Mouse (Mus musculus) liver, embryonic 16.5 days (tissue): ENCODE measurements around the gene Hgd. TPM values are rescaled to one million over a fixed set of nuclear protein-coding genes. Genes with fewer than 3 reads are reported as not detected.

Experiments
- ATAC-seq: fragments of 200-750 bp; cut with Nextera tagmentation; 2 replicates; pipeline ENCODE4 v1.8.0; 2017; ENCODE audit warnings: low read depth, mild to moderate bottlenecking, moderate number of reproducible peaks, moderate library complexity
- H3K27ac ChIP-seq: fragments of 300-500 bp; sonication (generic); 2 replicates; pipeline ENCODE4 v1.5.1; 2014; ENCODE audit warnings: mild to moderate bottlenecking, low read length
- H3K27me3 ChIP-seq: fragments of 300-500 bp; sonication (generic); 2 replicates; pipeline ENCODE4 v1.6.1; 2014; ENCODE audit warnings: low read depth, low read length, mixed read lengths; ENCODE audit not compliant: control insufficient read depth, insufficient read depth
- H3K36me3 ChIP-seq: fragments of 300-500 bp; sonication (generic); 2 replicates; pipeline ENCODE4 v1.6.1; 2014; ENCODE audit warnings: mild to moderate bottlenecking; ENCODE audit not compliant: control insufficient read depth, insufficient read depth
- H3K4me1 ChIP-seq: fragments of 300-500 bp; sonication (generic); 2 replicates; pipeline ENCODE4 v1.6.1; 2014; ENCODE audit warnings: low read depth, low read length, mixed read lengths; ENCODE audit not compliant: control insufficient read depth
- H3K4me2 ChIP-seq: fragments of 300-500 bp; sonication (generic); 2 replicates; pipeline ENCODE4 v1.6.1; 2014; ENCODE audit warnings: low read depth, low read length, mixed read lengths
- H3K4me3 ChIP-seq: fragments of 300-500 bp; sonication (generic); 2 replicates; pipeline ENCODE4 v1.5.1; 2014; ENCODE audit warnings: low read depth, mild to moderate bottlenecking, low read length
- H3K9ac ChIP-seq: fragments of 300-500 bp; sonication (generic); 2 replicates; pipeline ENCODE4 v1.6.1; 2014; ENCODE audit warnings: low read depth, low read length
- H3K9me3 ChIP-seq: fragments of 300-500 bp; sonication (generic); replicated peaks from 2 replicates; pipeline ENCODE4 v1.6.1; 2016; ENCODE audit warnings: low read length; ENCODE audit not compliant: control insufficient read depth
- WGBS: fragments of 180-500 bp; shearing (Covaris S2); extraction: QIAGEN DNeasy Blood & Tissue Kit; methylation state at CpG from one replicate; pipeline ENCODE4 v1.1.7; 2014; ENCODE audit not compliant: insufficient replicate concordance; 5-methylcytosine and 5-hydroxymethylcytosine counted together
- polyA plus RNA-seq: library from polyadenylated mRNA; unstranded; fragments of >200 nt; fragmentation: Nextera tagmentation; extraction: Ambion mirVana; gene quantifications from 2 replicates; pipeline ENCODE4 v1.2.1, GENCODE M21; 2015

Hgd gene
- polyA plus RNA-seq, 1 experiment from 2014 or later, result 55.1 TPM

DNA sequence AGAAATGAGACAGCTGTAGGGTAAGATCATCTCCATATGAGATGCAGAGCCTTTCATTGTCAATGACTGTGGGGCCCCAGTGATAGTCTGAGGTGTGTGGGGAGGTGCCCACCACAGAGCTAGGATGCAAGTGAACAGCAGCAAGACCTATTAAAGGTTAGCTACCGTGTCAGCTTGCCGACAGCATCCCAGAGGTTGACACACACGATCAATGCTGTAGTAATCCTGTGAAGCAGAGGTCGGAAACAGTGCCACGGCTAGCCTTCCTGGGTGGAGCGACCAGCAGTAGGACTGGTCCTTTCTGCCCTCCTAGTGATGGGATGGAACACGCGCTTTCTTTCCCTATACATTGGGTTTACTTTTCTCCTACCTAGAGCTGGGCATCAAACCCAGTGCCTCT, 65.3 kb downstream of the Hgd start:
- H3K9ac ChIP-seq, result no peak overlapping the region
- ATAC-seq, result no peak
- H3K27ac ChIP-seq, result no peak overlapping the region
- H3K4me1 ChIP-seq, result no peaks in the 10 kb centered on the region
- WGBS, result 77% methylated on average over 8 of the region's 8 CpGs
- no peaks in the 10 kb centered on the region for H3K9me3 ChIP-seq
- H3K4me2 ChIP-seq, result no peak overlapping the region
- peaks cover 17% of the 10 kb centered on the region for H3K36me3 ChIP-seq
- H3K27me3 ChIP-seq, result no peaks in the 10 kb centered on the region
- H3K4me3 ChIP-seq, result no peak overlapping the region

GRCm38 (mm10) chr16:37645799-37646198, 65.8 kb downstream of the Hgd start:
- ATAC-seq, result no peak
- peaks cover 17% of the 10 kb centered on the region for H3K36me3 ChIP-seq
- 69% methylated on average over 3 of the region's 3 CpGs for WGBS
- no peaks in the 10 kb centered on the region for H3K4me1 ChIP-seq
- H3K4me3 ChIP-seq, result no peak overlapping the region
- H3K9me3 ChIP-seq, result no peaks in the 10 kb centered on the region
- H3K4me2 ChIP-seq, result no peak overlapping the region
- H3K9ac ChIP-seq, result no peak overlapping the region
- H3K27me3 ChIP-seq, result no peaks in the 10 kb centered on the region
- no peak overlapping the region for H3K27ac ChIP-seq

GRCm38 (mm10) chr16:37647067-37647466, 67.1 kb downstream of the Hgd start:
- Histone ChIP-seq H3K27ac (no peak overlapping the region), H3K27me3 (no peaks in the 10 kb centered on the region), H3K4me3 (no peak overlapping the region), H3K4me1 (peaks cover 6% of the 10 kb centered on the region), H3K36me3 (peaks cover 17% of the 10 kb centered on the region), H3K9ac (no peak overlapping the region), H3K9me3 (no peaks in the 10 kb centered on the region), H3K4me2 (no peak overlapping the region)
- WGBS, result 86% methylated on average over 16 of the region's 16 CpGs
- no peak for ATAC-seq

GRCm38 (mm10) chr16:37647936-37648335, 68.0 kb downstream of the Hgd start:
- ATAC-seq, result no peak
- H3K4me3 ChIP-seq, result no peak overlapping the region
- no peaks in the 10 kb centered on the region for H3K27me3 ChIP-seq
- H3K9me3 ChIP-seq, result no peaks in the 10 kb centered on the region
- H3K27ac ChIP-seq, result no peak overlapping the region
- H3K4me1 ChIP-seq, result peaks cover 13% of the 10 kb centered on the region
- no peak overlapping the region for H3K9ac ChIP-seq
- peaks cover 17% of the 10 kb centered on the region for H3K36me3 ChIP-seq
- H3K4me2 ChIP-seq, result no peak overlapping the region
- WGBS, result 77% methylated on average over 8 of the region's 8 CpGs

- WGBS, result 79% methylated on average over 5 of the region's 5 CpGs
- no peak overlapping the region for H3K27ac ChIP-seq
- ATAC-seq, result no peak
- H3K36me3 ChIP-seq, result peaks cover 17% of the 10 kb centered on the region
- H3K27me3 ChIP-seq, result no peaks in the 10 kb centered on the region
- H3K9me3 ChIP-seq, result no peaks in the 10 kb centered on the region
- peaks cover 16% of the 10 kb centered on the region for H3K4me1 ChIP-seq
- no peak overlapping the region for H3K9ac ChIP-seq
- no peak overlapping the region for H3K4me2 ChIP-seq
- H3K4me3 ChIP-seq, result no peak overlapping the region
These were observed 69.1 kb downstream of the Hgd start for GRCm38 (mm10) chr16:37649068-37649467.

DNA sequence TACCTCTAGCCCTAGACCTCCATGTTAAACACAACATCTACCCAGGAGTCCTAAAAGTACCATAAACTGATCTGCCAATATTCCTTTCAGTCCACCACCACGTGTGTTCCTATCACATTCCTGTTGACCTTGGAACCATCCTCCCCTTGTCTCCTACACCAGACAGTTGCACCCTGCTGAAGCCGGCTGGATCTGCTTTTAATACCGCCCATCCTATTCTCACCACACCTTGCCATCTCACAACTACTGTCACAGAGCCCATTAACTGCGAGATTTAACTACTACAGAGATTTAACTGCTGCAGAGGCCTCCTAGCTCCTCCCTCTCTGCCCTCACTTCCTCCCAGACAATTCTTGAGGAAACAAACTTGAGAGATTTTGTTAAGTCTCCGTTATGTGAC, 71.5 kb downstream of the Hgd start:
- peaks cover 14% of the 10 kb centered on the region for H3K36me3 ChIP-seq
- no peak overlapping the region for H3K4me2 ChIP-seq
- H3K4me1 ChIP-seq, result peaks cover 21% of the 10 kb centered on the region
- no peak overlapping the region for H3K4me3 ChIP-seq
- H3K27me3 ChIP-seq, result no peaks in the 10 kb centered on the region
- no peak overlapping the region for H3K9ac ChIP-seq
- WGBS, result 67% methylated on average over 5 of the region's 5 CpGs
- no peak for ATAC-seq
- H3K9me3 ChIP-seq, result no peaks in the 10 kb centered on the region
- no peak overlapping the region for H3K27ac ChIP-seq

DNA sequence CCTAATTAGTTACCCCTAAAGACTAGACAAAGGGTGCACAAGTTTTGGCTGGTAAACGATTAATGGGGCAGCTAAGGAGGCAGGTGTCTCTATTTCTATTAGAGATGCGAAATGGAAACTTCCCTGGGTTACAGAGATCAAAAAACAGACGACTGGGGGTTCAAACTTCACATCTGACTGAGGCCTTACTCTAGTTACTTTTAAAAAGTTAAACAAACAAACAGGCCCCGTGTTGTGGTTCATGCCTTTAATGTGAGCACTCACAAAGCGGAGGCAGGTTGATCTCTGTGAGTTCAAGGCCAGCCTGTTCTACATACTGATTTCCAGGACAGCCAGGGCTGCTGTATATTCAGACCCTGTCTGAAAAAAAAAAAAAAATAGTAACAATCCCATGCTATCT, 72.7 kb downstream of the Hgd start:
- no peaks in the 10 kb centered on the region for H3K9me3 ChIP-seq
- no peak overlapping the region for H3K27ac ChIP-seq
- ATAC-seq, result no peak
- H3K4me2 ChIP-seq, result 0 out of 2 replicates have a peak overlapping the region, but pooled peaks have one; percentile 82
- H3K4me3 ChIP-seq, result peak overlapping the region; percentile 84; the same call in 1 of the 2 replicates
- no peaks in the 10 kb centered on the region for H3K27me3 ChIP-seq
- H3K9ac ChIP-seq, result no peak overlapping the region; the same call in 1 of the 2 replicates
- H3K4me1 ChIP-seq, result peaks cover 21% of the 10 kb centered on the region
- peaks cover 4% of the 10 kb centered on the region; the same call in 1 of the 2 replicates for H3K36me3 ChIP-seq
- WGBS, result 80% methylated on average over 5 of the region's 5 CpGs

DNA sequence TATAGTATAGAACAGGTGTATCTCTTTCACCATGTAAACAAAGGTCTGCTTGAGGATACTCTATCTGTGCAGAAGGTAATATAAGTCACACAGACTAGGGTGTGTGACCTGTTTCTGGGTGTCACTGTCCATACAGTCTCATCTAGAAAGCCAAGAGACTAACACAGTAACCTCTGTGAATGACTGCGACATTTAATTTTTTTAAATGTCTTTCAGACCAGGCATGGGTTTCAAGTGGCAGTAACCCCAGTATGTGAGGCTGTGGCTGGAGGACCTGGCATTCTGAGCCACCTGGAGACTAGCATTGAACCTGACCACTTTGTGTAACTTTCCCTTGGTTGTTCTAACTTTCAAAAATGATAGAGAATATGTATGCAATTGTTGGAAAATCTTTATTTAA, 73.1 kb downstream of the Hgd start:
- Histone ChIP-seq H3K27me3 (no peaks in the 10 kb centered on the region), H3K9me3 (no peaks in the 10 kb centered on the region), H3K4me3 (peak overlapping the region; percentile 84), H3K27ac (no peak overlapping the region), H3K9ac (peak overlapping the region; percentile 22; the same call in 1 of the 2 replicates), H3K4me1 (peaks cover 21% of the 10 kb centered on the region), H3K36me3 (peaks cover under 1% of the 10 kb centered on the region; the same call in 1 of the 2 replicates), H3K4me2 (peak overlapping the region; percentile 82)
- WGBS, result 67% methylated on average over 1 of the region's 1 CpGs
- no peak for ATAC-seq

- Histone ChIP-seq H3K4me1 (peaks cover 21% of the 10 kb centered on the region), H3K4me2 (peak within 1 kb of the TSS; percentile 82), H3K9ac (peak within 1 kb of the TSS; percentile 93), H3K27me3 (no peaks in the 10 kb centered on the region), H3K4me3 (peak within 1 kb of the TSS; percentile 84), H3K36me3 (no peaks in the 10 kb centered on the region), H3K27ac (peak within 1 kb of the TSS; percentile 89), H3K9me3 (no peaks in the 10 kb centered on the region)
- whole genome bisulfite sequencing, result under 1% methylated on average over 50 of the region's 58 CpGs
- ATAC-seq, result peak; percentile 98
These were observed 74.0 kb downstream of the Hgd start, which contains the start of gene Ndufb4 for GRCm38 (mm10) chr16:37653731-37654657. TSS of gene Ndufb4 (minus strand) at chr16:37654453.
